Mouse (Mus musculus): ENCODE measurements around the gene Dnajc19.

DNA sequence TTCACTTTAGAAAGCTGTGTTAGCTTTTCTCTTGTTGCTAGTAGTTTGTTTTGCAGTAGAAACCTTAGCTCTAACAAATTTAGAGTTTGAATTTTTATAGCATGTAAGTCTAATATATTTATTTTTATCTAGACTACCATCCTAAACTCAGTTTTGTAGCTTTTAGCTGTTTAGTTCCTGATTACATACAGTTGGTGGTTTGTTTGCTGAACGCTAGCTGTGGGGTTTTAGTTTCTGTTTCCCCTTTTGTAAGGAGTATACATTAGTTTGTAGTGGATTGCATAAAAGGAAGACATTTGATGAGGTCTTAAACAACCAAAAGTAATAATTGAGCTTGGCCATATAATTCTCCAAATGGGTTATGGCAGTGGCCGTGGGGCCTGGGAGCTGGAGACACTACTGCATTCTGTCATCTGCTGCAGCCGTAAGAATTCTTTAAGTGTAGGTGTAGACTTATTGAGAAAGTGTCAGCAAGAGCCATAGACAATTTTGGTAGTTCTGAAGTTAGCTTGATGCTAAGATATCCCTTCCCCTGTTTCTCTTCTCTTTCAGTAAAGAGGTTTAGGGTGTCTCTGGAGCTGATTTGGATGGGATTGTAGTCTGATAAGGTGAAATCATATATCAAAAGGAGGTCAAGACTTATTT, 47.3 kb downstream of the Dnajc19 start:
- TF ChIP-seq CTCF (IDR thresholded peaks at IDR 0.05; ENCODE audit: control insufficient read depth, insufficient read depth, low read length), result no peak
- no peak for TF ChIP-seq POLR2A (IDR thresholded peaks at IDR 0.05; ENCODE audit: borderline replicate concordance, control insufficient read depth, low read depth, low read length)

Measured in bone marrow, adult 2 months (tissue).